Mouse (Mus musculus) hindbrain, embryonic 12.5 days (tissue): Measurements from ENCODE around the gene Micall1. TPM values are rescaled to one million over a fixed set of nuclear protein-coding genes. Genes with fewer than 3 reads are reported as not detected.
A peak's percentile ranks its signal among the peaks of the same experiment; 100 is the strongest.

ENCODE experiments used
- ATAC-seq: fragments of 200-750 bp; cut with Nextera tagmentation; 2 replicates; pipeline ENCODE4 v1.8.0; 2017; ENCODE audit warnings: moderate TSS enrichment; ENCODE audit not compliant: low FRiP score
- H3K27ac ChIP-seq: fragments of 300-500 bp; sonication (generic); 2 replicates; pipeline ENCODE4 v1.5.1; 2016; ENCODE audit warnings: mild to moderate bottlenecking
- H3K27me3 ChIP-seq: fragments of 300-500 bp; sonication (generic); 2 replicates; pipeline ENCODE4 v1.6.1; 2016; ENCODE audit warnings: mild to moderate bottlenecking
- H3K36me3 ChIP-seq: fragments of 300-500 bp; sonication (generic); 2 replicates; pipeline ENCODE4 v1.6.1; 2016; ENCODE audit warnings: mild to moderate bottlenecking
- H3K4me1 ChIP-seq: fragments of 300-500 bp; sonication (generic); 2 replicates; pipeline ENCODE4 v1.6.1; 2016
- H3K4me2 ChIP-seq: fragments of 300-500 bp; sonication (generic); replicated peaks from 2 replicates; pipeline ENCODE4 v1.6.1; 2016; ENCODE audit warnings: mild to moderate bottlenecking
- H3K4me3 ChIP-seq: fragments of 300-500 bp; sonication (generic); 2 replicates; pipeline ENCODE4 v1.5.1; 2016; ENCODE audit warnings: mild to moderate bottlenecking
- H3K9ac ChIP-seq: fragments of 300-500 bp; sonication (generic); 2 replicates; pipeline ENCODE4 v1.6.1; 2016; ENCODE audit warnings: mild to moderate bottlenecking, moderate library complexity
- H3K9me3 ChIP-seq: fragments of 300-500 bp; sonication (generic); replicated peaks from 2 replicates; pipeline ENCODE4 v1.6.1; 2016; ENCODE audit warnings: mild to moderate bottlenecking
- whole genome bisulfite sequencing: fragments of 180-500 bp; shearing (Covaris S2); methylation state at CpG from one replicate; pipeline ENCODE4 v1.1.7; 2016; 5-methylcytosine and 5-hydroxymethylcytosine counted together
- polyA plus RNA-seq: library from polyadenylated mRNA; unstranded; fragments of >200 nt; fragmentation: Nextera tagmentation; extraction: Ambion mirVana; gene quantifications from 2 replicates; pipeline ENCODE4 v1.2.1, GENCODE M21; 2016

The Micall1 gene
- polyA plus RNA-seq, 1 experiment from 2014 or later = 12.4 TPM

- no peak for ATAC-seq
- peak overlapping the region; percentile 22; the same call in 1 of the 2 replicates for H3K4me2 ChIP-seq
- no peak overlapping the region for H3K9ac ChIP-seq
- no peaks in the 10 kb centered on the region for H3K9me3 ChIP-seq
- peak overlapping the region; percentile 32 for H3K4me3 ChIP-seq
- peaks cover 69% of the 10 kb centered on the region for H3K27me3 ChIP-seq
- H3K36me3 ChIP-seq = no peaks in the 10 kb centered on the region
- H3K4me1 ChIP-seq = peaks cover 34% of the 10 kb centered on the region
- no peak overlapping the region for H3K27ac ChIP-seq
- WGBS = 37% methylated on average over 14 of the region's 14 CpGs
Observed at GRCm38 (mm10) chr15:79162822-79163221, 54.1 kb downstream of the Micall1 start.

DNA sequence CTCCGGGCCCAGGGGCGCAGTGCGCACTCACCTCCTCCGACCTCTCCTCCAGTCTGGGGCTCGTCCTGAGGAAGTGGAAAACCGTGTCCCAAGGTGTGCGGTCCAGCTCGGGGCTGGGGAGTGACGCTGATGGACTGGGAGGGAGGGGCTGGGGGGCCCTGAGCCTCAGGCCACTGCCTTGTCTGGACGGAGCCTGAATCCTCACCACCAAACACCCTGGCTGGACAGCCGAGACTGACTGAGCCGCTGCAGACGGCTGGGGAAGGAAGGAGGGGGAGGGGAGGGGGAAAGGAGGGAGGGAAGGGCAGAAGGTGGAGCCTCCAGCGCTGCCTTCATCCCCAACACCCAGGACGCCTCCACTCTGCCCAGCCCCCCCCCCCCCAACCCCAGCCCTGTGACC, 55.6 kb downstream of the Micall1 start:
- Histone ChIP-seq H3K36me3 (no peaks in the 10 kb centered on the region), H3K4me3 (peak overlapping the region; percentile 32), H3K27ac (peak overlapping the region; percentile 23; the same call in 1 of the 2 replicates), H3K4me2 (peak overlapping the region; percentile 31), H3K9ac (peak overlapping the region; percentile 38), H3K27me3 (peaks cover 63% of the 10 kb centered on the region), H3K4me1 (peaks cover 34% of the 10 kb centered on the region), H3K9me3 (no peaks in the 10 kb centered on the region)
- WGBS = 4% methylated on average over 14 of the region's 15 CpGs
- no peak for ATAC-seq

- ATAC-seq = no peak
- H3K4me2 ChIP-seq = peak within 1 kb of the TSS; percentile 31
- 47% methylated on average over 5 of the region's 5 CpGs for WGBS
- H3K9ac ChIP-seq = peak within 1 kb of the TSS; percentile 44
- H3K36me3 ChIP-seq = no peaks in the 10 kb centered on the region
- H3K9me3 ChIP-seq = no peaks in the 10 kb centered on the region
- H3K27me3 ChIP-seq = peaks cover 65% of the 10 kb centered on the region
- peak within 1 kb of the TSS; percentile 76 for H3K27ac ChIP-seq
- peaks cover 34% of the 10 kb centered on the region for H3K4me1 ChIP-seq
- H3K4me3 ChIP-seq = peak within 1 kb of the TSS; percentile 32
Observed at GRCm38 (mm10) chr15:79165140-79165539, 56.4 kb downstream of the Micall1 start, which contains the start of gene Sox10. Gene Sox10, minus strand, starts transcription at chr15:79165240.

DNA sequence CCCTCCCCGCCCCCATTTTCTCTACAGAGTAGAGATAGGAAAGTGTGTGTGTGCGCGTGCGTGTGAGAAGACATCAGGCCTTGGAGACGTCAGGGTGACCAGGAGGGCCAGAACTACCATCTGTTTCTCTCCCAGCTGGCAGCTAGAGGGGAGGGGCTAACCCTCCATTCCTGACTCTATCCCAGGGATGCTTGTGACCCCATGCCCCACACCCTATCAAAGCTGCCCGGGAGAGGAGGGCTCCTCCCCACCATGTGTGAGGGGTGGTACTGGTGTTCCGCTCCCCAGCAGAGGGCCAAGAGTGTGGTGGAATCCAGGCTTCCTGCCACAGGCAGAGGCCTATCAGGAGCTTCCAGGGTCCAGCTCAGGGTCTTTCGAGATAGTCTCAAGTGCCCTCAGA, 58.0 kb downstream of the Micall1 start:
- H3K36me3 ChIP-seq = no peaks in the 10 kb centered on the region
- peaks cover 51% of the 10 kb centered on the region for H3K27me3 ChIP-seq
- H3K4me3 ChIP-seq = no peak overlapping the region
- H3K4me1 ChIP-seq = peaks cover 32% of the 10 kb centered on the region
- H3K9ac ChIP-seq = no peak overlapping the region
- 0 out of 2 replicates have a peak overlapping the region, but pooled peaks have one; percentile 8 for H3K4me2 ChIP-seq
- 41% methylated on average over 8 of the region's 8 CpGs for WGBS
- peak; percentile 60 for ATAC-seq
- H3K9me3 ChIP-seq = no peaks in the 10 kb centered on the region
- peak overlapping the region; percentile 76 for H3K27ac ChIP-seq

GRCm38 (mm10) chr15:79176905-79177304, 68.2 kb downstream of the Micall1 start:
- Histone ChIP-seq H3K36me3 (no peaks in the 10 kb centered on the region), H3K4me2 (no peak overlapping the region), H3K9me3 (no peaks in the 10 kb centered on the region), H3K4me1 (peaks cover 17% of the 10 kb centered on the region), H3K4me3 (no peak overlapping the region), H3K27me3 (peaks cover 5% of the 10 kb centered on the region; the same call in 1 of the 2 replicates), H3K27ac (no peak overlapping the region), H3K9ac (no peak overlapping the region)
- WGBS = 51% methylated on average over 6 of the region's 6 CpGs
- no peak for ATAC-seq

DNA sequence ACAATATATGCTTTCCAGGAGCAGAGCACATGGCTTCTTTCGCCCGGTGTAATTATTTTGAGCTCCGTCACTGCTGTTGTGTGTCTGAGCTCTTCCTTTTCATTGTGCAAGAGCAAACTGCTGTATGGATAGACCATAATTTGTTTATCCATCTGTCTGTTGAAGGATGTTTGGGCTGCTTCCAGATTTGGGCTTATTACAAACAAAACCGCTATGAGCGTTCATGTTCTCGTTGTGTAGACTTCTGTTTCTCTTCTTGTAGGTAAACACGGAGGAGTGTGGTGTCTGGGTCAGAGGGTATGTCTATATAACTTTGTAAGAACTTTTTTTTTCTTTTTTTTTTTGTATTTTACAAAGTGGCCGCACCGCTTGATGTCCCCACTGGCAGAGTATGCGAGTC, 76.5 kb downstream of the Micall1 start:
- no peak for ATAC-seq
- Histone ChIP-seq H3K36me3 (no peaks in the 10 kb centered on the region), H3K4me3 (no peak overlapping the region), H3K27ac (no peak overlapping the region), H3K4me1 (no peaks in the 10 kb centered on the region), H3K27me3 (no peaks in the 10 kb centered on the region), H3K9ac (no peak overlapping the region), H3K4me2 (no peak overlapping the region), H3K9me3 (no peaks in the 10 kb centered on the region)
- WGBS = 85% methylated on average over 10 of the region's 10 CpGs

Other genes with a start within 250 kb of the Micall1 start
- gene Gga1, start 231.7 kb upstream of the Micall1 start, polyA plus RNA-seq = 54.3 and 58.7 TPM in 2 replicates
- 0.22 and 0.61 TPM in 2 replicates for gene Gm49510, start 209.2 kb upstream of the Micall1 start, polyA plus RNA-seq
- gene Sh3bp1, start 209.1 kb upstream of the Micall1 start, polyA plus RNA-seq = 15.5 and 17.4 TPM in 2 replicates
- gene Pdxp, start 195.0 kb upstream of the Micall1 start, polyA plus RNA-seq = 48.1 and 49.0 TPM in 2 replicates
- 569 and 595 TPM in 2 replicates for gene Lgals1, start 182.2 kb upstream of the Micall1 start, polyA plus RNA-seq
- 53.8 and 60.0 TPM in 2 replicates for gene Nol12, start 174.0 kb upstream of the Micall1 start, polyA plus RNA-seq
- 44.7 and 52.4 TPM in 2 replicates for gene Triobp, start 161.2 kb upstream of the Micall1 start, polyA plus RNA-seq
- 456 and 488 TPM in 2 replicates for gene H1f0, start 80.4 kb upstream of the Micall1 start, polyA plus RNA-seq
- gene Galr3, start 67.0 kb upstream of the Micall1 start, polyA plus RNA-seq = not detected in 2 replicates
- 56.8 and 60.3 TPM in 2 replicates for gene Ankrd54, start 46.0 kb upstream of the Micall1 start, polyA plus RNA-seq
- gene Eif3l, start 33.7 kb upstream of the Micall1 start, polyA plus RNA-seq = 190 and 196 TPM in 2 replicates
- gene Polr2f, start 32.1 kb downstream of the Micall1 start, polyA plus RNA-seq = 298 and 337 TPM in 2 replicates
- gene 1700088E04Rik, start 32.4 kb downstream of the Micall1 start, polyA plus RNA-seq = 13.4 and 15.8 TPM in 2 replicates
- gene Sox10, start 56.3 kb downstream of the Micall1 start, polyA plus RNA-seq = 12.4 and 19.5 TPM in 2 replicates
- 67.1 and 72.6 TPM in 2 replicates for gene Pick1, start 120.3 kb downstream of the Micall1 start, polyA plus RNA-seq
- 1.0 TPM in 2 replicates for gene Gm49486, start 120.5 kb downstream of the Micall1 start, polyA plus RNA-seq
- 0.36 and 0.66 TPM in 2 replicates for gene Slc16a8, start 145.9 kb downstream of the Micall1 start, polyA plus RNA-seq
- 0.92 and 4.1 TPM in 2 replicates for gene Baiap2l2, start 176.6 kb downstream of the Micall1 start, polyA plus RNA-seq
- gene Pla2g6, start 219.5 kb downstream of the Micall1 start, polyA plus RNA-seq = 36.5 and 38.9 TPM in 2 replicates
- 1.4 and 1.5 TPM in 2 replicates for gene Maff, start 237.7 kb downstream of the Micall1 start, polyA plus RNA-seq